Mouse (Mus musculus): ENCODE results near the gene Rtn1.

The Rtn1 gene

GRCm38 (mm10) chr12:72373916-72374615, 34.8 kb downstream of the Rtn1 start:
- no peak for DNase-seq

DNA sequence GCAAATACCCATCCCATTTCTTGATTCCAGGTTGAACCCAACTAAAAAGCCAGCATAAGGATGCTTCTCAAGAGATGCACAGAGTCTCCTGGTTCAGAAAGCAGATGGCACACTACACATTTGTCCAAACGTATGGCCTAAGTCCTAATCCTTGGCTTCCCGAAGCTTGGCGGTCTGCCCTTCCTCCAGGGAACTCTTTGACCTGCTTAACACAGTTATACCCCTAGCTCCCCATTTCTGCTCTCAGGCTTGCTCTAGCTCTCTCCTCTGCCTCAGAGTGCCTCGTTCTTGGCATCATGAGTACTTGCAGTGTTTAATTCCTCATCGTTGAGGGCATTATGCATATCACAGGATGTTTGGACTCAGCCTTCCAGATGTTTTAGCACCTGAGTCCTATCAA, 38.8 kb downstream of the Rtn1 start:
- DNase-seq = no peak

DNA sequence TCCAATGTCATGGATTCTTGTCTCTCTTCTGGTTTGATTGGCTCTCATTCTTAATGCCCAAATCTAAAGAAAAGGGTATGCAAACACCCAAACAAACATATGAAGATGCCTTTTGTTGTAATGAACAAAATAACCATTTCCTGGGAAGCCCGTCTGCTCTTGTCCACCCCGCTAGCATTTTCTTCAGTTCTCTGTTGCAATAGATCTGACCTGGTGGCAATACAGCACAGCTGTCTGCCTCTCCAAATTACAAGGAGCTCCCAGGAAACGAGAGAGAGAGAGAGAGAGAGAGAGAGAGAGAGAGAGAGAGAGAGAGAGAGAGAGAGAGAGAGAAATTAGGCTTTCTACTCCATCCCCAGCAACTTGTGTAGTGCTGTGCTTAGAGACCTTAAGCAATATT, 42.1 kb downstream of the Rtn1 start:
- no peak for DNase-seq

DNA sequence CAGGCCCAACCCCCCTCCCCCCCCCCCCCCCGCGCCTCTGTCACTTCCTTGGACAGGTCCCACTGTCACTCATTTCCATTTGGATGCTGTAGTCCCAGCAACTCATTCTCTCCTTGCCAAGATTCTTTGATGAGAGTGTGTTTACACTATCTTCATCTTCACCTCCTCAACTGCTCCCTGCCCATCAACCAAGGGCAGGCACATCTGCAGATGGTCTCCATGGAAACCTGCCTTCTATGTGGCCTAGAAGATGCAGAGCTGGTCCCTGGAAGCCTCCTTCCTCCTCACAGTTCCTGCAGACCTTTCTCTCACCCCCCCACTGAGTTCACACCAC, 42.8 kb downstream of the Rtn1 start:
- DNase-seq = no peak

GRCm38 (mm10) chr12:72365231-72366103, 43.4 kb downstream of the Rtn1 start:
- no peak for DNase-seq

GRCm38 (mm10) chr12:72364543-72364942, 44.3 kb downstream of the Rtn1 start:
- DNase-seq = no peak

DNA sequence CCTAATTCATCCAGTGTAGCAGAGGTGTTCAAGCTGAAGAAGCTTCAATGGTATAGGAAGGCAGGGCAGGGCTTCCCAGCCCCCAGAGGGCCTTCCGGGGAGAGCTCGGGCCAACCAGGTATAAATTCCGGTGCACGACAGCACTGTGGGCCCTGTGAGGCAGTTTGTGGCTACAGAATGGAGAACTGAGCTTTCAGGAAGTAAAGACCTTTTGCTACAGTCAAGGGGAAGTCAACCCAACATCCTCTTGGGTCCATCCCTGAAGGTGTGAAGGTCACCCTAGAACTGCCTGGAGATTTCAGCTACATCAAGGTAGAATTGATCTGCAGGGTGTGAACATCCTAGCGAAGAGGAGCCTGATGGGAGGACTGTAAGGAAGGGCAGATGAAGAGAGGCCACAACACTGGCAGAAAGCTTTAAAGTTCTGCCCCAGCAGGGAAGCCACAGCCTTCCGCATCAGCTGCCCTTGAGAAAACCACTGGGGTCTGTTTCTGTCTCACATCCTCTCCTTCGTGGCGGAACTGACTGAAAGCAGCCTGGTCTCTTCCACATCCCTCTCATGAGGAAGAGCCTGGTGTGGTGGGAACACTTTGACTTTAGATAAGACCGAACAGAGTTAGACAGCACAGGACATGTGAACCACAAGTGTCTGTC, 47.0 kb downstream of the Rtn1 start:
- no peak for DNase-seq

GRCm38 (mm10) chr12:72360926-72361615, 47.8 kb downstream of the Rtn1 start:
- DNase-seq = no peak

DNA sequence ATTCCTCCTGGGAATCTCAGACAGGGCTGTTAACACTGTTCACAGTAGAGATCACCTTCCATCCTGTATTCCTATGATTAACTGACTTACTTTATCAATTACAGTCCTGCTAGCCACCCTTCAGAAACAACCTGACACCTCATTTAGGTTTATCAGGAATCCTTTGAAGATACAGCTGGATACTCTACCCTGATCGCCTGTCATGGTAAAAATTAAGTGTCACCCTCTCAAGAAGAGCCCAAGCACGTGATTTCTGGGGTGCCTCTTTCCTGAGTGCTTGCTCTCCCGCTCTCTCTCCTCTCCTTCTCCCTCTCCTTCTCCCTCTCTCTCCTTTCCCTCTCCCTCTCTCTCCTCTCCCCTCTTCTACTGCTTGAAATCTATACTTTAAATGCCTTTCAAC, 49.0 kb downstream of the Rtn1 start:
- DNase-seq = no peak

DNA sequence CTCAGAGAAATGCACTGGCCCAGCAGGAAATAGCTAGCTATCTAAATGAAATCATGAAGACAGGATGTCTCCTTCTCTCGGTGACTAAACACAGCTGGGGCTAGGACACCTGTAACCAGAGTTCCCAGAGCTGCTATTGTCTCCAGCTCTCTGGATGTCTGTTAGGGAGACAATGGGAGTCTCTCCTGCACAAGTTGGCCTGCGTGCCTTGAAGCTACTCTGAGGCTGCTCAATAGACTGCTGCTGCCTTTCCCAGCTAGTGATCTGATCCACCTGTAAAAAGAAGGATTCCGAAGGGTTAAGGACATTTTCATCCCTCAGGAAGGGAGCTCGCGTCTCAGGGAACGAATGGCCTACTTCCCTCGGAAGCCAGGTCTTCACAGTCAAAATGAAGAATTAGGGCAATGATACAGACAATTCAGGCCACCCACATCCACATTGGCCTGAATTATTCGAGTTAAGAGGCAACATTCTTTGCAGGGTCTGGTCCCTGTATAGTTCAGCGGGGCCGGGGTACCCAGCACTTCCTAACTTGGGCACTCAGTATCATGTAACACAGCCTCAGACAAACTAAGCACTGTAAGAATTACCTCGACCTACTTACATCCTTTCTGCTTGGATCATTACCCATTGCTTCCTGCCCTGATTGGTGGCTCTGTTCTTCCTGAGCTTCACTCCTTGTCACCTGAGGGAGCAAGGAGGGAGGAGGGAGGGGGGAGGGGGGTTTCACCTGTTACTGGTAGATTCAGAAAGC, 51.0 kb downstream of the Rtn1 start:
- no peak for DNase-seq

DNA sequence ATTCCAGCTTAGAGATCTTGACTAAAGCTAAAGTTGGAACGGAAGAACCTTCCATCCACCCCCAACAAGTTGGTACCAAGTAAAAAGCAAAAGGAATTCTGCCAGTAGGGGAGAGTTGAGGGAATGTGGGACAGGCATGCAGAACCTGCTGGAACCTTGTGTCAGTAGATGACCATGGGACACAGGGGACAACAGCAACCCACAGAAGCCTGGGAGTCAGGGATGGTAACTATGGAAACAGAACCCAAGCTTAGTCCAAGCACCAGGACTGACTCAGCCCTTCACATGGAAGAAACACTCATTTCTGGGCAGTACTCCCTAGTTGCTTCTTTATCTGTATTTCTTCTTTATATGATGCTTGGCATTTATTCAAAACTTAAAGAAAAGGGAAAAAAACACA, 54.6 kb downstream of the Rtn1 start:
- DNase-seq = no peak

- DNase-seq = no peak
Observed at GRCm38 (mm10) chr12:72353506-72353905, 55.3 kb downstream of the Rtn1 start.

DNA sequence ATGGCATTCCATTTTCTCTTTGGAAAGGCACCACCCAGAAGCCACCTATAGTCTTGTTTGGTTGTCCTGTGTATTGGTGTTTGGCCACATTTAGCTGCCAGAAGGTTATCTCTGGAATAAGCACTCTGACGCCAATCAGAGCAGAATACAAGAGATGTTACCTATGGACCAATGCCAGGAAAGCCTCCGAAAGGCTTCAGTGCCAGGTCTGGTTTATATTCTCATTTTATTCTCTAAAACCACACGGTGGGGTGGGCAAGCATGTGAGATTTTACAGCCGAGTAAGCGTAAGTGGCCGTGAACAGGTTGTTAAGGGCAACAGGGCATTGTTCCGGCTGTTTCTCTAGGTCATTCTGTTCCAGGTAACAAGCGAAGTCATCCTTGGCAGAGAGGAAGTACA, 60.3 kb downstream of the Rtn1 start:
- no peak for DNase-seq

DNA sequence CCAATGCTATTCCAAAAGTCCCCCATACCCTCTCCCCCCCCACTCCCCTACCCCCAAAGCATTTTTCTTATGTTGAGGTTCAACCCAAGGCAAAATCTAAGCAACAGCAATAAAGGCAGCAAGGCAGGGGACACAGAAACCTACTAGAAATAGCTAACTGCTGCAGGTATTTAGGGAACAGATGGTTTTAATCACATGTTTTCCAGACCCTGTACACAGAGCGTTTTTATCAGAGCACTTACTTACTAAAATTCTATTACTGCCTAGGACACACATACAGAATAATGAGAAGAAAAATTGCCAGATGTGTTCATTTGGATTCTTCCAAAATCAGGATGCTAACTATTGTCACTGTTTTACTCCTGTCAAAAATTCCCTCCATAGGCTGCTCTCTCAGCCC, 61.7 kb downstream of the Rtn1 start:
- DNase-seq = no peak

DNA sequence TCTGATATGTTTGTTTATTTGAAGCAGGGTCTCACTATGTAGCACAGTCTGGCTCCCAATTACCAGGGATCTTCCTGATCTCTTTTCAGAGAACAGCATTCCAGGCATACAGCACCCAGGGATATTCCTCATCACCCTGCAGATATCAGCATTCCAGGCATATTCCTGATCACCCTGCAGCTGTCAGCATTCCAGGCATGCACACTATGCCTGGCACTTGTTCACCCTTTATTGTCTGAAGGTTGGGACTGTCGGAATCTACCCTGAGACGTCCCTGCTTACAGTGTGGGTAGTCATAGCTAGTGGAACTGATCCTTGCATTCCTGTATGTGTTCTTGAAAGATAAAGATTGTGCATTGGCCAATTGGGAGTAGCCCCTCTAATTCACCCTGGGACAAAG, 65.2 kb downstream of the Rtn1 start:
- DNase-seq = no peak

GRCm38 (mm10) chr12:72336009-72336408, 72.8 kb downstream of the Rtn1 start:
- DNase-seq = no peak

- no peak for DNase-seq
Observed at GRCm38 (mm10) chr12:72332488-72333013, 76.3 kb downstream of the Rtn1 start.

- no peak for DNase-seq
Observed at GRCm38 (mm10) chr12:72331912-72332487, 76.9 kb downstream of the Rtn1 start.

GRCm38 (mm10) chr12:72326087-72326486, 82.8 kb downstream of the Rtn1 start:
- DNase-seq = no peak

GRCm38 (mm10) chr12:72325025-72325424, 83.8 kb downstream of the Rtn1 start:
- DNase-seq = no peak

GRCm38 (mm10) chr12:72324210-72324871, 84.5 kb downstream of the Rtn1 start:
- DNase-seq = no peak
